Mouse (Mus musculus) left cerebral cortex, postnatal 36 days (tissue): Measurements from ENCODE around the gene Qdpr. TPM values are rescaled to one million over a fixed set of nuclear protein-coding genes. Genes with fewer than 3 reads are reported as not detected.

ENCODE experiments used
- DNase-seq, 2 experiments: peaks; one replicate each; pipeline ENCODE4 v3.0.0; 2021 to 2022; ENCODE audit warnings: low spot score in 2 of 2, mixed read lengths in 1 of 2
- intact Hi-C: fragments of 180-260 bp; cut with DNase I; formaldehyde crosslinking; loops from one replicate; pipeline ENCODE4 v1.15.1; 2025
- total RNA-seq, 2 experiments: library from RNA; stranded (reverse); gene quantifications; 2 replicates each; pipeline ENCODE4 v1.2.3; 2021

Qdpr gene
- total RNA-seq, 2 experiments from 2014 or later, result 111 to 158 TPM

GRCm38 (mm10) chr5:45417859-45418443, 32.1 kb downstream of the Qdpr start:
- intact Hi-C loops, result no loop called here
- no peak for DNase-seq

DNA sequence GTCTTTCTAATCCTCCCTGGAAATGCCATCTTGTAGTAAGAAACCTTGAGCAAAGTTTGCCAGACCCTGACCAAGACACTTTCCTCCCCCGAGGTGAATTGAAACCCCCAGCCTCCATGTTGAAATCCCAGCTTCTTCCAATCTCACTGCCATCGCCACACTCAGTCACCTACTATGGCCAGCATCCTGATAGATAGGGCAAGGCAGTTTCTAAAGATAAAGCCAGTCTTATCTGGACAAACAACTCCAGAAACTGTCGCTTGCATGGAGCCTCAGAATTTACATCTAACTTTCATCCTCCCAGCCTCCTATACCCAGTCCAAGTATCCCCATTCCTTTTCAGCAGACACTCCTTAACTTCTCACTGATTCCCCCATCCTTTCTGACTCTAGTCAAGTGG, 33.6 kb downstream of the Qdpr start:
- intact Hi-C loops, result no loop called here
- no peak for DNase-seq

GRCm38 (mm10) chr5:45406129-45406528, 43.9 kb downstream of the Qdpr start:
- DNase-seq, result no peak
- intact Hi-C loops, result loop anchor here (10.0 kb wide), 1 partner anchor 921 kb away; no protein-coding TSS in a partner anchor

DNA sequence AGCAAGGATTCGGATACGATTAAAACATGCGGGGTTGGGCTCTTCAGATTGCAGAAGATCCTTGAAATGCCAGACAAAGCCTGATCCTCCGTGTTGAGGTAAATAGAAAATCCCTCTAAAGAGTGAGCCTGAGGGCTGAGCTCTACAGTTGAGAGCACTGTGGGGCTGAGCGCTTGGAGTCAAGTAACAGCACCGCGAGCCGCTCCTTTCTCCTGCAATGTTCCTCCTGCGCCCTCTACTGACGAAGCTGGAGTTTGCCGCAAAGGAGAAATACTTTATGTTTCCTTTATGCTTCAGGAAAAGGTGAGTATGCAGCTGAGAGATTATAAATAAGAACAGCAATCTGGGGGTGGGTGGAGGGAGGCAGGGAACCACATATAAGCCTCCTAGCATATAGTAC, 47.4 kb downstream of the Qdpr start:
- peak; percentile 69 to 75 for DNase-seq

GRCm38 (mm10) chr5:45384034-45384812, 65.8 kb downstream of the Qdpr start:
- intact Hi-C loops, result no loop called here
- no peak for DNase-seq

More for the DNA sequence above, 47.4 kb downstream of the Qdpr start:
- intact Hi-C loops, result loop anchor here (5.0 to 10.0 kb wide), 3 partner anchors 105 to 1100 kb away; no protein-coding TSS in a partner anchor

Other genes starting within 250 kb of the Qdpr start
- 1 to 10 TPM in 1 of 2 experiments, under 1 TPM in 1; 0.91 to 1.2 TPM for gene Clrn2, start 3.5 kb upstream of the Qdpr start, total RNA-seq
- 10 to 100 TPM; 50.4 to 53.7 TPM for gene Lap3, start 43.1 kb upstream of the Qdpr start, total RNA-seq
- 100 to 1,000 TPM in 1 of 2 experiments, 10 to 100 TPM in 1; 98.5 to 101 TPM for gene Med28, start 70.0 kb upstream of the Qdpr start, total RNA-seq
- gene Fam184b, start 189.4 kb upstream of the Qdpr start, total RNA-seq, result 10 to 100 TPM in 1 of 2 experiments, 1 to 10 TPM in 1; 6.9 to 10.4 TPM
- under 1 TPM; 0.36 to 0.44 TPM for gene Ncapg, start 219.7 kb upstream of the Qdpr start, total RNA-seq